16 mouse cellular contexts compared by ENCODE assay signal in the genomic region with DNA sequence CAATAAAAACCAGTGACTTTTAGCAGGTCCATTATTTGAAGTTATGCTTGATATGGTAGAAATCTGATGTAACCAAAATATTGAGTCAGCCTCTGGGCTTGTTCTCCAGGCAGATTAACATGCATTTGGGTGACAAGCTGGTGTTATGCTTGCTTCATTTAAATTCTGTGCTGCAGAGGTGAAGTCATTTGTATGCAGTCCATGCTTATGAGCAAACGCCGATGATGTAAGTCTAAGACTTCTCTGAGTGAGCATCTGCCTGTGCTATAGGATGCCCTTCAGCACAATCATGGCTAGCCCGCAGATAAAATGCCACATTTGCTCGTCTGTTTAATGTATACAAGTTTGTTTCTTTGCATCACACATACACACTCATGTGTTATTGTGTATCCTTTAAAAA.
DNase-seq lines count a peak whose midpoint lies in the region; ATAC-seq and TF ChIP-seq lines count a peak whose summit lies in the region.
"Had no signal": no experiment of that assay in that cellular context is flagged by ENCODE, and none has a peak within 500 bp of the region (broad histone marks: within the 10 kb centered on the region; RNA-seq: fewer than 3 reads in every experiment).

No protein-coding gene starts in this region.

- 47% methylated on average over 4 of the region's 4 CpGs for WGBS in forebrain, embryonic 16.5 days
- 38% methylated on average over 4 of the region's 4 CpGs for WGBS in midbrain, embryonic 14.5 days
- 75% methylated on average over 4 of the region's 4 CpGs for WGBS in heart, embryonic 12.5 days
- WGBS in thymus, adult 2 months = 90% methylated on average over 4 of the region's 4 CpGs

- TF ChIP-seq CTCF in thymus, adult 2 months (IDR thresholded peaks at IDR 0.05; ENCODE audit: borderline replicate concordance, control insufficient read depth, extremely low read depth, insufficient read depth, low read length, poor library complexity) = no peak

- no peaks in the 10 kb centered on the region for H3K36me3 ChIP-seq in forebrain, embryonic 16.5 days (ENCODE audit: control insufficient read depth, insufficient read depth)
- no peaks in the 10 kb centered on the region for H3K36me3 ChIP-seq in midbrain, embryonic 14.5 days (ENCODE audit: control insufficient read depth, insufficient read depth, low read length)
- H3K36me3 ChIP-seq in heart, embryonic 12.5 days = no peaks in the 10 kb centered on the region
- no peaks in the 10 kb centered on the region for H3K36me3 ChIP-seq in thymus, adult 2 months (ENCODE audit: control insufficient read depth, insufficient read depth, low read length)
- H3K36me3 ChIP-seq: embryonic facial prominence, embryonic 12.5 days; limb, embryonic 12.5 days; liver, embryonic 13.5 days; lung, embryonic 15.5 days had no signal

- H3K9me3 ChIP-seq in forebrain, embryonic 16.5 days (ENCODE audit: control insufficient read depth, low read length) = no peaks in the 10 kb centered on the region
- no peaks in the 10 kb centered on the region for H3K9me3 ChIP-seq in midbrain, embryonic 14.5 days (ENCODE audit: control insufficient read depth, low read length)
- H3K9me3 ChIP-seq in heart, embryonic 12.5 days (replicated peaks) = no peaks in the 10 kb centered on the region
- H3K9me3 ChIP-seq: embryonic facial prominence, embryonic 12.5 days; limb, embryonic 12.5 days; liver, embryonic 13.5 days; lung, embryonic 15.5 days had no signal

- H3K4me3 ChIP-seq in forebrain, embryonic 16.5 days (replicated peaks; ENCODE audit: low read length) = no peak overlapping the region
- H3K4me3 ChIP-seq in midbrain, embryonic 14.5 days (replicated peaks; ENCODE audit: low read depth, low read length) = no peak overlapping the region
- no peak overlapping the region for H3K4me3 ChIP-seq in heart, embryonic 12.5 days
- no peak overlapping the region for H3K4me3 ChIP-seq in thymus, adult 2 months (ENCODE audit: control insufficient read depth, insufficient read depth, low read length)
- H3K4me3 ChIP-seq: embryonic facial prominence, embryonic 12.5 days; limb, embryonic 12.5 days; liver, embryonic 13.5 days; lung, embryonic 15.5 days had no signal

- no peak overlapping the region for H3K4me2 ChIP-seq in forebrain, embryonic 16.5 days (ENCODE audit: low read length)
- no peak overlapping the region for H3K4me2 ChIP-seq in midbrain, embryonic 14.5 days (ENCODE audit: low read length)
- no peak overlapping the region for H3K4me2 ChIP-seq in heart, embryonic 12.5 days
- H3K4me2 ChIP-seq: embryonic facial prominence, embryonic 12.5 days; limb, embryonic 12.5 days; liver, embryonic 13.5 days; lung, embryonic 15.5 days had no signal

- TF ChIP-seq POLR2A in thymus, adult 2 months (IDR thresholded peaks at IDR 0.05; ENCODE audit: control insufficient read depth, extremely low read depth, insufficient read depth, low read length, poor library complexity) = no peak

- H3K27me3 ChIP-seq in forebrain, embryonic 16.5 days (replicated peaks; ENCODE audit: control insufficient read depth, insufficient read depth, low read length) = no peaks in the 10 kb centered on the region
- H3K27me3 ChIP-seq in midbrain, embryonic 14.5 days (ENCODE audit: control insufficient read depth, insufficient read depth, low read length) = no peaks in the 10 kb centered on the region
- H3K27me3 ChIP-seq in heart, embryonic 12.5 days (replicated peaks) = no peaks in the 10 kb centered on the region
- H3K27me3 ChIP-seq in thymus, adult 2 months (ENCODE audit: control insufficient read depth, insufficient read depth, low read length) = no peaks in the 10 kb centered on the region
- H3K27me3 ChIP-seq: embryonic facial prominence, embryonic 12.5 days; limb, embryonic 12.5 days; liver, embryonic 13.5 days; lung, embryonic 15.5 days had no signal

- no peaks in the 10 kb centered on the region for H3K4me1 ChIP-seq in forebrain, embryonic 16.5 days (replicated peaks; ENCODE audit: control insufficient read depth, insufficient read depth, low read length)
- H3K4me1 ChIP-seq in midbrain, embryonic 14.5 days (ENCODE audit: control insufficient read depth, insufficient read depth, low read length) = 0 out of 2 replicates have a peak, but pooled peaks cover 6% of the 10 kb centered on the region
- H3K4me1 ChIP-seq in heart, embryonic 12.5 days (replicated peaks) = no peaks in the 10 kb centered on the region
- H3K4me1 ChIP-seq in thymus, adult 2 months (replicated peaks; ENCODE audit: control insufficient read depth, insufficient read depth, low read length) = no peaks in the 10 kb centered on the region
- H3K4me1 ChIP-seq: embryonic facial prominence, embryonic 12.5 days; limb, embryonic 12.5 days; liver, embryonic 13.5 days; lung, embryonic 15.5 days had no signal

- H3K27ac ChIP-seq in forebrain, embryonic 16.5 days (ENCODE audit: low read length) = no peak overlapping the region
- no peak overlapping the region for H3K27ac ChIP-seq in midbrain, embryonic 14.5 days (replicated peaks; ENCODE audit: low read depth, low read length)
- H3K27ac ChIP-seq in heart, embryonic 12.5 days (ENCODE audit: poor library complexity, severe bottlenecking) = no peak overlapping the region
- H3K27ac ChIP-seq in thymus, adult 2 months (ENCODE audit: control insufficient read depth, insufficient read depth, low read length) = no peak overlapping the region
- H3K27ac ChIP-seq: embryonic facial prominence, embryonic 12.5 days; limb, embryonic 12.5 days; liver, embryonic 13.5 days; lung, embryonic 15.5 days had no signal

- peak; percentile 85 for ATAC-seq in forebrain, embryonic 16.5 days
- ATAC-seq in midbrain, embryonic 14.5 days (ENCODE audit: low FRiP score, low TSS enrichment) = peak; percentile 75
- no peak for ATAC-seq in heart, embryonic 12.5 days (ENCODE audit: insufficient number of reproducible peaks, low FRiP score)

- DNase-seq in frontal cortex, adult 2 months (ENCODE audit: extremely low spot score in 1 of 2, low spot score in 1 of 2) = peak; percentile 8 to 28
- no peak for DNase-seq in frontal cortex, postnatal 10 days (ENCODE audit: low spot score in 2 of 2)
- DNase-seq in brain, adult 2 months (ENCODE audit: low read depth, low spot score) = peak; percentile 59
- peak; percentile 70 for DNase-seq in midbrain, embryonic 14.5 days
- no peak for DNase-seq in thymus, adult 2 months
- DNase-seq in lung, postnatal 25 days (ENCODE audit: low spot score) = no peak
- DNase-seq: adrenal gland, adult 8-10 months; cerebellum, adult 2 months; heart, adult 18-20 months; liver, embryonic 13.5 days; thymus, adult 18-20 months had no signal

- H3K9ac ChIP-seq in forebrain, embryonic 16.5 days (replicated peaks; ENCODE audit: low read depth, low read length) = no peak overlapping the region
- no peak overlapping the region for H3K9ac ChIP-seq in midbrain, embryonic 14.5 days (replicated peaks; ENCODE audit: low read length)
- no peak overlapping the region for H3K9ac ChIP-seq in heart, embryonic 12.5 days
- H3K9ac ChIP-seq: embryonic facial prominence, embryonic 12.5 days; limb, embryonic 12.5 days; liver, embryonic 13.5 days; lung, embryonic 15.5 days had no signal

Comparison
In these comparisons a context has a peak if more than half of its experiments do, and no peak if none do; other contexts are left out.
1. DNase-seq: peak in frontal cortex, adult 2 months (2 of 2), brain, adult 2 months (single experiment) and midbrain, embryonic 14.5 days (single experiment); none in frontal cortex, postnatal 10 days (0 of 2), thymus, adult 2 months (single experiment) and lung, postnatal 25 days (single experiment).